Mouse (Mus musculus) embryonic facial prominence, embryonic 12.5 days (tissue): Measurements from ENCODE around the gene Cbs. TPM values are rescaled to one million over a fixed set of nuclear protein-coding genes. Genes with fewer than 3 reads are reported as not detected.

Experiments
- ATAC-seq: fragments of 200-750 bp; cut with Nextera tagmentation; 2 replicates; pipeline ENCODE4 v1.8.0; 2017; ENCODE audit not compliant: insufficient number of reproducible peaks, insufficient read depth, low FRiP score, low TSS enrichment
- H3K27ac ChIP-seq: fragments of 300-500 bp; sonication (generic); 2 replicates; pipeline ENCODE4 v1.5.1; 2016; ENCODE audit warnings: mild to moderate bottlenecking
- H3K27me3 ChIP-seq: fragments of 300-500 bp; sonication (generic); 2 replicates; pipeline ENCODE4 v1.6.1; 2016; ENCODE audit warnings: mild to moderate bottlenecking, moderate library complexity
- H3K36me3 ChIP-seq: fragments of 300-500 bp; sonication (generic); 2 replicates; pipeline ENCODE4 v1.6.1; 2016; ENCODE audit warnings: mild to moderate bottlenecking
- H3K4me1 ChIP-seq: fragments of 300-500 bp; sonication (generic); 2 replicates; pipeline ENCODE4 v1.6.1; 2016
- H3K4me2 ChIP-seq: fragments of 300-500 bp; sonication (generic); replicated peaks from 2 replicates; pipeline ENCODE4 v1.6.1; 2016; ENCODE audit warnings: mild to moderate bottlenecking, moderate library complexity
- H3K4me3 ChIP-seq: fragments of 300-500 bp; sonication (generic); 2 replicates; pipeline ENCODE4 v1.5.1; 2016; ENCODE audit warnings: mild to moderate bottlenecking
- H3K9ac ChIP-seq: fragments of 300-500 bp; sonication (generic); 2 replicates; pipeline ENCODE4 v1.6.1; 2016; ENCODE audit warnings: mild to moderate bottlenecking, moderate library complexity
- H3K9me3 ChIP-seq: fragments of 300-500 bp; sonication (generic); 2 replicates; pipeline ENCODE4 v1.6.1; 2016; ENCODE audit warnings: mild to moderate bottlenecking, moderate library complexity
- WGBS: fragments of 180-500 bp; shearing (Covaris S2); methylation state at CpG from one replicate; pipeline ENCODE4 v1.1.7; 2016; 5-methylcytosine and 5-hydroxymethylcytosine counted together
- polyA plus RNA-seq: library from polyadenylated mRNA; unstranded; fragments of >200 nt; fragmentation: Nextera tagmentation; extraction: Ambion mirVana; gene quantifications from 2 replicates; pipeline ENCODE4 v1.2.1, GENCODE M21; 2016

The Cbs gene
- polyA plus RNA-seq, 1 experiment from 2014 or later: 2.1 TPM

GRCm38 (mm10) chr17:31639651-31640050 is 2.6 kb upstream of the Cbs start:
- WGBS: 78% methylated on average over 4 of the region's 4 CpGs
- H3K4me1 ChIP-seq: peaks cover 6% of the 10 kb centered on the region; the same call in 1 of the 2 replicates
- ATAC-seq: no peak
- no peak overlapping the region for H3K4me3 ChIP-seq
- no peak overlapping the region for H3K27ac ChIP-seq
- H3K36me3 ChIP-seq: no peaks in the 10 kb centered on the region
- H3K9ac ChIP-seq: no peak overlapping the region
- H3K27me3 ChIP-seq: peaks cover 18% of the 10 kb centered on the region
- no peak overlapping the region for H3K4me2 ChIP-seq
- H3K9me3 ChIP-seq: no peaks in the 10 kb centered on the region

DNA sequence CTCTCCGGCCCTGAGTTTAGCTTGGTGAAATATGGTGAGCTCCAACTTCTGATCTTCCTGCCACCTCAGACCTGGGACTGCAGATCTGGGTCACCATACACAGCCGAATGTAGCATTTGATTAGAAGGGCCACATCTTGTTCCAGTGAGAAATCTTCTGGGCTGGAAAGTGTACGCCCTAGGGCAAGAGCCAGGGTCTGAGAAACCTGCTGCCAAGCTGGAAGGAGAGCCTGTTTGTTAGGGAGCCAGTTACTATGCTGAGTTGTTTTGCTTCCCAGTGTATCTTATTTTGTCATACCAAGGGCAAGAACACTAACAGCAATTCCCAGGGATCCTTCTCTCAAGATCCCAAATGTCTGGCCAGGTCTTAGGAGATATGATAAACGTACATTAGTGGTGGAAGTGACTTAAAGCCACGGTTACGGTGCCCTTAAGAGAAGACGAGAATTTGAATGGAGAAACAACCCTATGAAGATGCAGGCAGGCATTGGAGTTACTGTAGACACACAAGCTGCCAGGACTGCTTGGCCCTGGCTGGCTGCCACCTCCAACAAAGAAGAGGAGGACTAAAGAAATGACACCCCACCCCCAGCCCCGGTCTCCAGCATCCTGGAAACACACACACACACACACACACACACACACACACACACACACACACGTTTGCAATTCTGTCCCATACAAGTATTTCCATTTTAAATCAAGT is 980 bp upstream of the Cbs start:
- H3K9ac ChIP-seq: no peak overlapping the region
- no peaks in the 10 kb centered on the region for H3K9me3 ChIP-seq
- no peak overlapping the region for H3K4me2 ChIP-seq
- H3K27ac ChIP-seq: no peak overlapping the region
- H3K27me3 ChIP-seq: peaks cover 18% of the 10 kb centered on the region
- 63% methylated on average over 9 of the region's 9 CpGs for WGBS
- peaks cover 6% of the 10 kb centered on the region; the same call in 1 of the 2 replicates for H3K4me1 ChIP-seq
- H3K36me3 ChIP-seq: no peaks in the 10 kb centered on the region
- no peak for ATAC-seq
- peak overlapping the region; percentile 50; the same call in 1 of the 2 replicates for H3K4me3 ChIP-seq

DNA sequence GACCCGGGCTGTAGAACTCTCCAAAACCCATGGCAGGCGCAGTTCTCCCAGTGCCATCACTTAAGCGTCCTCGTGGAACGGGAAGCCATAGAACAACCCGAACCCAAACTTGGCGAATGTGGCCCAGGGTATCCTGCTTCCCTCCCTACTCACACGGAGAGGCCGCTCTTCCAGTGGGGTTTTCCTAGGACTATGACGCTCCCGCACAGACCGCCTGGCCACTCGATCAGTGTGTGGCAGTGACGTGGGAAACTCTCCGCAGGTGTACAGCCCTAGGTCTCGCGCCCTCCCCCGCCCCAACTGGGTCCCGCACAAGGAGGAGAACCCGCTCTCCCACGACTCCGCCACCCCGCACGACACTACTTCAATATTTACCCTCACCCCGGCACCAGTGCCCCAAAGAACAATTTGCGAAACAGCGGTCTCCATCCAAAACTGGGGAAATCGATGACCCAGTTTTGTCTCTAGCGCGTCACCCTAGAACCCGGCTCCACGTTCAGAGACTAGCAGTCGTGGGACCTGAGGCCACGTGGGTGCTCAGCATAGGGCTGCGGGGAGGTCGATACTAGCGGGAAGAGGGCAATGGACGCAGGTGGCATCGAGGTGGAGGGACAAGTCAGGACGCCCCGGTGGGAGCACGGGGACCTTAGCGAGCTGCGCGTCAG is 629 bp downstream of the Cbs start:
- Histone ChIP-seq H3K4me3 (peak overlapping the region; percentile 50), H3K9ac (peak overlapping the region; percentile 44; the same call in 1 of the 2 replicates), H3K4me1 (peaks cover 6% of the 10 kb centered on the region; the same call in 1 of the 2 replicates), H3K27me3 (peaks cover 18% of the 10 kb centered on the region), H3K36me3 (no peaks in the 10 kb centered on the region), H3K9me3 (no peaks in the 10 kb centered on the region), H3K4me2 (peak overlapping the region; percentile 92), H3K27ac (no peak overlapping the region)
- peak; percentile 38; the same call in 1 of the 2 replicates for ATAC-seq
- WGBS: 5% methylated on average over 45 of the region's 45 CpGs

GRCm38 (mm10) chr17:31635781-31636180 is 1.3 kb downstream of the Cbs start:
- H3K9ac ChIP-seq: no peak overlapping the region
- peaks cover 18% of the 10 kb centered on the region for H3K27me3 ChIP-seq
- 57% methylated on average over 11 of the region's 11 CpGs for WGBS
- peaks cover 6% of the 10 kb centered on the region; the same call in 1 of the 2 replicates for H3K4me1 ChIP-seq
- no peaks in the 10 kb centered on the region for H3K9me3 ChIP-seq
- H3K4me3 ChIP-seq: peak overlapping the region; percentile 50; the same call in 1 of the 2 replicates
- H3K27ac ChIP-seq: no peak overlapping the region
- no peak for ATAC-seq
- 0 out of 2 replicates have a peak overlapping the region, but pooled peaks have one; percentile 92 for H3K4me2 ChIP-seq
- H3K36me3 ChIP-seq: no peaks in the 10 kb centered on the region

DNA sequence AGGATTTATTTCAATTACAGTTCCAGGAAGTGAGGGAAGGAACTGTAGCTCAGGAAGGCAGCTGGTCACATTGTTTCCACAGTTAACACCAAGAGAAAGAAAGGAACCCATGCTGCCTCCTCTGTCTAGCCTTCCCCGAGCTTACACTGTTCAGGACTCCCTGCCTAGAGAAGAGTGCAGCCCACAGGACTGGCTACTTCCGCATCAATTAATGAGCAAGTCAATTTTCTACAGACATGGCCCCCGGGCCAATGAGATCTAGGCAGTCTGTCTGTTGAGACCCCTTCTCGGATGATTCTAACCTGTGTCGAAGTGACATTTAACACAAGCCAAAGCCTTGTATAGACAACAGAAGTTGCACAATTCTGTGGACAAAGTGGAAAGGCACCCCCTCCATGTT is 2.1 kb downstream of the Cbs start:
- H3K36me3 ChIP-seq: no peaks in the 10 kb centered on the region
- H3K4me3 ChIP-seq: no peak overlapping the region
- no peak overlapping the region for H3K27ac ChIP-seq
- 72% methylated on average over 5 of the region's 5 CpGs for WGBS
- peaks cover 18% of the 10 kb centered on the region for H3K27me3 ChIP-seq
- H3K4me1 ChIP-seq: peaks cover 6% of the 10 kb centered on the region; the same call in 1 of the 2 replicates
- no peaks in the 10 kb centered on the region for H3K9me3 ChIP-seq
- no peak overlapping the region for H3K9ac ChIP-seq
- ATAC-seq: no peak
- H3K4me2 ChIP-seq: no peak overlapping the region

DNA sequence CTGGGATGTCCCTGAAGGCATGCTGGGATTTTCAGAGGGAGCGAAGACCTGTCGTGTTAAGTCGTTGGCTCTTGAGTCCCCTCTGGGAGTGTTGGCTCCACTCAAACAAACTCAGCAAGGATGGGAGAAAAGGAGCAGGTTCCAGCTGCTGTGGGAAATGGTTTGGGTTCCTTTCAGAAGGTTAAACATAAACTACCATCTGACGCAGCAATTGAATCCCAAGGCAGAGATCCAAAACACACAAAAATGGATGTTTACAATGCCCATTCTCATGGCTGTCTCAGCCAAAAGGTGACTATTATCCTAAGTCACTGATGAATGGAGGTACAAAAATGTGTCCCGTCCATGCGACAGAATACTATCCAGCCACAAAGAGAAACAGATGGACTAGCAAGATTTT is 4.0 kb downstream of the Cbs start:
- no peak overlapping the region for H3K27ac ChIP-seq
- peaks cover 18% of the 10 kb centered on the region for H3K27me3 ChIP-seq
- no peaks in the 10 kb centered on the region for H3K9me3 ChIP-seq
- 80% methylated on average over 6 of the region's 6 CpGs for WGBS
- no peak for ATAC-seq
- peaks cover 6% of the 10 kb centered on the region; the same call in 1 of the 2 replicates for H3K4me1 ChIP-seq
- H3K9ac ChIP-seq: no peak overlapping the region
- no peak overlapping the region for H3K4me2 ChIP-seq
- H3K4me3 ChIP-seq: no peak overlapping the region
- H3K36me3 ChIP-seq: no peaks in the 10 kb centered on the region

- peaks cover 10% of the 10 kb centered on the region for H3K27me3 ChIP-seq
- H3K36me3 ChIP-seq: no peaks in the 10 kb centered on the region
- H3K4me2 ChIP-seq: no peak overlapping the region
- H3K4me1 ChIP-seq: peaks cover under 1% of the 10 kb centered on the region; the same call in 1 of the 2 replicates
- no peak overlapping the region for H3K4me3 ChIP-seq
- H3K9ac ChIP-seq: no peak overlapping the region
- no peak overlapping the region for H3K27ac ChIP-seq
- ATAC-seq: no peak
- WGBS: 73% methylated on average over 10 of the region's 10 CpGs
- no peaks in the 10 kb centered on the region for H3K9me3 ChIP-seq
Observed at GRCm38 (mm10) chr17:31631081-31631800, 5.8 kb downstream of the Cbs start.

GRCm38 (mm10) chr17:31627961-31628360 is 9.1 kb downstream of the Cbs start:
- no peaks in the 10 kb centered on the region for H3K36me3 ChIP-seq
- H3K4me1 ChIP-seq: no peaks in the 10 kb centered on the region
- ATAC-seq: no peak
- H3K9me3 ChIP-seq: no peaks in the 10 kb centered on the region
- no peak overlapping the region for H3K27ac ChIP-seq
- H3K9ac ChIP-seq: no peak overlapping the region
- no peaks in the 10 kb centered on the region for H3K27me3 ChIP-seq
- no peak overlapping the region for H3K4me3 ChIP-seq
- no peak overlapping the region for H3K4me2 ChIP-seq
- 92% methylated on average over 2 of the region's 2 CpGs for WGBS

GRCm38 (mm10) chr17:31623101-31623500 is 13.9 kb downstream of the Cbs start:
- ATAC-seq: no peak
- 87% methylated on average over 4 of the region's 4 CpGs for WGBS
- H3K9me3 ChIP-seq: no peaks in the 10 kb centered on the region
- H3K9ac ChIP-seq: no peak overlapping the region
- no peak overlapping the region for H3K4me3 ChIP-seq
- no peak overlapping the region for H3K4me2 ChIP-seq
- H3K4me1 ChIP-seq: no peaks in the 10 kb centered on the region
- no peak overlapping the region for H3K27ac ChIP-seq
- H3K36me3 ChIP-seq: no peaks in the 10 kb centered on the region
- no peaks in the 10 kb centered on the region for H3K27me3 ChIP-seq

GRCm38 (mm10) chr17:31613086-31613755 is 23.8 kb downstream of the Cbs start:
- Histone ChIP-seq H3K27me3 (no peaks in the 10 kb centered on the region), H3K4me2 (no peak overlapping the region), H3K36me3 (no peaks in the 10 kb centered on the region), H3K9me3 (no peaks in the 10 kb centered on the region), H3K9ac (no peak overlapping the region), H3K27ac (no peak overlapping the region), H3K4me1 (no peaks in the 10 kb centered on the region), H3K4me3 (no peak overlapping the region)
- 78% methylated on average over 4 of the region's 4 CpGs for WGBS
- ATAC-seq: no peak

GRCm38 (mm10) chr17:31609895-31610294 is 27.1 kb downstream of the Cbs start:
- no peaks in the 10 kb centered on the region for H3K27me3 ChIP-seq
- no peak overlapping the region for H3K4me2 ChIP-seq
- no peak overlapping the region for H3K4me3 ChIP-seq
- no peaks in the 10 kb centered on the region for H3K4me1 ChIP-seq
- H3K9me3 ChIP-seq: no peaks in the 10 kb centered on the region
- WGBS: 91% methylated on average over 3 of the region's 3 CpGs
- H3K9ac ChIP-seq: no peak overlapping the region
- H3K36me3 ChIP-seq: peaks cover 4% of the 10 kb centered on the region; the same call in 1 of the 2 replicates
- no peak overlapping the region for H3K27ac ChIP-seq
- ATAC-seq: no peak
